Mouse (Mus musculus) lung, postnatal 14 days (tissue): Measurements from ENCODE around the gene Gm37240.
"Not testable (repeated sequence)": the region's sequence is repeated elsewhere in the genome, so short reads cannot be mapped to it uniquely, and the experiment has no call there.

Experiments used
- DNase-seq: peaks from one replicate; pipeline ENCODE4 v3.0.0; 2021

Gm37240 gene

DNA sequence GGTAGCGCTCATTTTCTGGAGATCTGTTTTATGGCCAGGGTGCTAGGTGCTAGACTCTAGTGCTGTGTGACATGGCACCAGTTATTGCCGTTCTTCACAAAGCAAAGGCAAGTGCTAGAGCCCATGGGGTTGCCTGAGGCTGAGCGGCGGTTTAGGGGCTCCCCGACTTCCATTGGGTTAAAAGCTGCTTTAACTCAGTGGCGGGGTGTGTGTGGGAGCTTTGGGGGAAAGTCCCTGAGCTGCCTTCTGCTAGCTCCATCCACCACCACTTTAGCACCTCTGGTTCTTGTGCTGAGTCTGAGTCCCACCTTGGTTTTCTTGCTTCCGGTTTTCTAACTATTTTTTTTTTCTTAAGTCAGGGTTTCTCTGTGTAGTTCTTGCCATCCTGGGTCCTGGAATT lies 1207.3 kb downstream of the Gm37240 start:
- no peak for DNase-seq

DNA sequence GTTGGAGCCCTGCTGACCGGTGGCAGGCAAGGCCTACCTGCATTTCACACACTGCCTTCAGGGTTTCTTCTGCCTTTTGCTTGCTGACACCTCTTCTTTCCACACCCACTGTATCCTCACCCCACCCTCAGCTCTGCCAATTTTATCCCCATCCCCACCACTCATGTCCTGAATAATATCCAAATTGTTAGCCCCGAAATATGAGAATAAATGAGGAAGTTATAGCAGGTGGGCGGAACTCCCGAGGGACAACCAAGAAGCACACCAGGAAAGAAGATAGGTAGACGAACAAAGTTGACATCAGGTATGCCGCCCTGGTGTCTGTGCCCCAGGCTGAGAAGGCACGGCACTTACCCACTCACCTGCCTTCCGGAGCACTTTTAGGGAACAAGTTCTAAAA lies 1207.8 kb downstream of the Gm37240 start:
- DNase-seq = no peak

DNA sequence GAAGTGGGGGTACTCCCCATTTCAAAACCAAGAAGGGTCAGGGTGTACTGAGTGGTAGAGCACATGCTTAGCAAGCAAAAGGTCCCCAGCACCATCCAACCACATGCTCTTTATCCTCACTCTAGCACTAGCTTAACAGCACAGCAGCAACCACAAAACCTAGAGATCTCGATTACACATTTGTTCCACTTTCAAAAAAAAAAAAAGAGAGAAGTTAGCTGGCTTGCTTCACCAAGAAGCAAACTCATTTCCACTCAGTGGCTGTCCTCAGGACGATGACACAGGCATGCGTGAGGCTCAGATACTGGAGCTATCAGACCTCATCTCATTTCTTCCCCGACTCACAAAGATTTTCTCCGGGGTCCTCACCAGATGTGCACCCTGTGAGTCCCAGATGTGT lies 1208.4 kb downstream of the Gm37240 start:
- no peak for DNase-seq

DNA sequence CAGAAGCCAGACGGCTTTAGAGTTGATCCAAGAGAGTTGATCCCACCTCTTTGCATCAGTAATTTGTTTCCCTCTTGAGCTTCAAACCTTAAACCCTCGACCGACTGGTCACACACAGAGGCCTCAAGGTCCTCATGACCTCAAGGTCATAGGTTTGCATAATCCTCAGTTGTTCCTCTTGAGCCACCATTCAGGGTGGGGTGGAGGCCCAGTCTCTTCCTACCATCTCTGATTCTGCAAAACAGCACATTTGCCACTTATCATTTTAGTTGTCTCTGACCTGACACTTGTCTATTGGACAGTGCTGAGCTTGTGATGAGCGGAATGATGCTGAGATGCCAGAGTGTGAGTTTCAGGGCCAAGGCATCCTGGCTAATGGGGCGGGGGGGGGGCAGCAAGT lies 1211.6 kb downstream of the Gm37240 start:
- DNase-seq = no peak

DNA sequence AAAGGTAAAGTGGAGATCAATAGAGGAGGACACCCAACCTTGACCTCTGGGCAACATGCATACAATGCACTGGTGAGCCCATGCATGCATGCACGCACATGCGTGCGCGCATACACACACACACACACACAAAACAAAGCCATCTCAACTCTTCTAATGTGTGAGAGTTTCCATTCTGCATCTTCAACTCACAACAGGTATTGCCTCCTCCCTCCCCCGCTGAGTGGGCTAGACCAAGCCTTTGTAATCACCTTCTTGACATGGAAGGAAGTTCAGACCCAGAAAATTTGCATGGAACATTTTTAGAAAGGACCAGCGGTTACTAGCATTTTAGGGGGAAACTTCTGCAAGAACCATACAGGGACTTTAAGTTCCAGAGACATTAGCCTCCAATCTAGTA lies 1213.8 kb downstream of the Gm37240 start:
- no peak for DNase-seq

DNA sequence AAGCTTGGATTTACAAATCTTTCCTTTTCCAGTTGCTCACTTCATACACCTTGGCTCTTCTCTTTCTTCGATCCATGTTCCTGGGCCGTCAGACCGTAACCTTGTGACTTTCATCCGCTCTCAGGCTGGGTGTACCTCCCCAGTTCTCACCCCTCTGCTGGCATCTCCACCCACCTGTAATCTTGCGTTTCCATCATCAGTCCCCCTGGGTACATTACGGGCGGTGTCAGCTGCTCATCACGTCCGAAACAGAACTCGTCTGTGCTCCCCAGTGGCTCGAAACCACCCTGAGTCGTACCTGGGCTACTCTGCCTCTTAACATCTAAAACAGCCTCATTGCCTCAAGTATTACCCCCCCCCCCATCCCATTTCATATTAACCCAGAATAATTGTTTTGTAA lies 1215.2 kb downstream of the Gm37240 start:
- DNase-seq = no peak

DNA sequence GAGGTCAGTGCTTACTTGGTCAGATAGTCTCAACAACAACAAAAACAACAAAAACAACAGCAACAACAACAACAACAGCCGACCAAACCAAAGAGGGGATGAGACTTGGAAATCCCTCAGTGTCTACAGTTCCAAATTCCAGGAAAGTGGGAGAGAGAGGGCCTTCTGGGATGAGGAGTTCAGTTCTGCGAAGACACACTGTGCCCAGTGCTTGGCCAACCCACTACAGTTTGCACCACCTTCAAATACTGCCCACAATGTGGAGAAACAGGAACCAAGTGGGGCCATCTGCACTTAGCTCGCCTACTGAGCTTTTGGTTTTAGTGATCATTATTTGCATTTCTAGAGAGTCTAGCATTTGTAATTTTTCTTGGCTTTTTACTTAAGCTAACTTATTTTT lies 1218.4 kb downstream of the Gm37240 start:
- no peak for DNase-seq

DNA sequence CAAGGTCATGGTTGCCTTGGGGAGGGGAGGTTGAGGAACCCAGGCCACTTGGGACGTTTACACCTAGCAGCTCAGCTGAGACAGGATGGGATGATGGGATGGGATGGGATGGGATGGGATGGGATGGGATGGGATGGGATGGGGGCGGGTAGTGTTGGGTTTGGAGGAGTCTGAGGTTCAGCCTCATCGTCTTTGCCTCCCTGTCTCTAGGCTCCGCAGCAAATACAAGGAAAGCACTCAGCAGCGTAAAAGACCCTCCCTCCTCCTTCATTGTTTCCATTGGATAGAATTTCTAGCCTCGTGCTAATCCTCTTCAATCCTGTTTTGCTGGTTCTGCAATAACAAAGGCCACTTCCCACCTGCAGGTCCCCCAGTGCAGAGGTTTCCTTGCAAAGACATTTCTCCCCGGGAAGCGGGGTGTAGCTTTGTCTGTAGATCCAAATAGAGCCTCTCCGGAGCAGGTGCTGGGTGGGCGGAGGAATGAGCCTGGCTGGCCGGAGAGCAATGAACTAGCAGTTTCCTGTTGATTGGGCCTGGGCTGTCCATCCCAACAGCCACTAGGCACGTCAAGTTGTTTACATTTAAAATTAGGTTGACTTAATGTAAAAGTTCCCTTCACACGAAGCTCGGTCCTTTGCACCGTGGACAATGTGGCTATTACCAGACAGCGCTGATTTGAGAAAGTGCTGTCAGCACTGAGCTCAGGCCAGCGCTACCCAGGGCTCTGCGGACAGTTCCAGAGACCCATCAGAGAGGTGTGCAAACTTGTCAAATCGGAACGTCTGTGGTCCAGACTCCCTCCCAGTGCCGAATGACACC lies 1221.9 kb downstream of the Gm37240 start:
- DNase-seq = no peak

DNA sequence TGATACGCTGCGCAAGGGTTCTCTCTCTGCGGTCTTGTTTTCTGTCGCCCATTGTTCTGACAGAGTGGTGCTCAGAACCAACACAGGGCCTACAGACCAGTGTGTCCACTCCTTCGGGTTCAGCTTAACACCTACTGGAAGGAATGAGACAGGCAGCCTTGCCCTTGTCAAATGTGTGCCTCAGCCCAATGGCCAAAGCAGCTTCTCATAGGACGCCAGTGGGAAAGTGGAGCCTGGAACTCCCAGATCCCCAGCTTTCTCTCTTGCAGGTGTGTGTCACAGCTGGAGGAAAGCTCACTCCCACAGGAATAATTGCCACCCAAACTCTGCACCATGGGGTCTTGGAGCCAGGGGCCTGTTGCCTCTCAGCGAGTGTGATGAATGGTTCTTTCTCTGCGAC lies 1222.6 kb downstream of the Gm37240 start:
- DNase-seq = no peak

DNA sequence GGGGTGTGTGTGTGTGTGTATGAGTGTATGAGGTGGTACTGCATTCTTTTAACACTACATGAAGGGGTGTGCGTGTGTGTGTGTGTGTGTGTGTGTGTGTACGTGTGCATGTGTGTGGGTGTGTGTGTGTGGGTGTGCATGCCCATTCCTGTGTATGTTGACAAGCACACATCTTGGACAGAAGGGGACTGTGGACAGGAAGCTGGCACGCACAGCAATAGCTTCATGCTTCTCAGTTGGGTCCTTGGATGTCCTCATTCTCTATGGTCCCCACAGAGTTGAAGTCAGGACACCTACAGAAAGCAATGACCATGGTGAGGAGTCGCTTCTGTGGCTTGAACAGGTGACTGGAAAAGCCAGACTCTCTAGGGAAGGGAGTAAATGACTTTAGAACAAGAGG lies 1223.5 kb downstream of the Gm37240 start:
- DNase-seq = no peak

DNA sequence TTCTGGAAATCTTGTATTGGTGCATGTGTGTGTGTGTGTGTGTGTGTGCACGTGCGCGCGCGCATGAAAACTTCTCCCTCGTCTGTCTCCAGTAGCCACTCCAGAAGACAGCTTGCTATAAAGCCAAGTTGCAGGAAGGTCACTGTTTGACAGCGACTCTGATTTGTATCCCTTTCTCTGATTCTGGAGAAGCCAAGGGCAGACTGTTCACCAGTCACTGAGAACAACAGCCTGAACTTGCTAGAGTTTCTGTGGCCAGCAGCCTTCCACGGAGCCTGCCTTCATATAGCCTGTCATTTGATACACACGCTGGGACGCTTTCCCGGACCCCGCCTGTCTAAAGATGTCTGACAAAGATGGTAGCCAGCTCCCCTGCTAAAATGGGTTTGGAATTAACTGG lies 1224.2 kb downstream of the Gm37240 start:
- DNase-seq = no peak

DNA sequence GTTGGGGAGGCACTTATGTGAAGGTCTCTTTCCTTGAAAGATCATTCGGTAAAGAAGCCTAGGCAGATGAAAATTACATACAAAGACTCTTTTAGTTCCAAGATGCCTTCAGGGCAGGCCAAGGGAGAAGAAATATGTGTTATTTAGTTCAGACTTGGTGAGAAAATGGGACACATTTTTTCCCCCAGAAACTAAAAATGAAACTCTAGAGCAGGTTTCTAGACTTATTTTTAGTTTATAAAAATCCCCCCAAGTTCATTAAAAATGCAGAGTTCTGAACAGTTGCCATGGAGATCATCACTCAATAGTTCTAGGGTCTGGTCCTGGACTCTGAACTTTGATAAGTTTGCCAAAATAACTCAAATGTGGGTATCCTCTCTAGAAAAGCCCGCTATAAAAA lies 1226.9 kb downstream of the Gm37240 start:
- no peak for DNase-seq

DNA sequence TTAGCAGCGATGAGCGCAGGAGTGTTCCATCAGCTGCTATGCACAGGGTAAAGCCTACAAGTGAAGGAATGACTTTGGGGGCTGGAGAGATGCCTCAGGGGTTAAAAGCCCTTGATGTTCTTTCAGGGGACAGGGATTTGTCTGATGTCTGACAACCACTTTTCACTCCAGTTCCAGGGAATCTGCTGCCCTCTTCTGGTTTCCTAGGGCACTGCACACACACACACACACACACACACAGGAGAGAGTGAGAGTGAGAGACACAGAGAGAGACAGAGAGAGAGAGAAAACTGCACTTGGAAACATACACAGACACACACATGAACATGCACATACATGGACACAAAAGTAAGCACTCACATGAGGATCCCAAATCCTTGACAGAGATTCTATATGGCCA lies 1228.4 kb downstream of the Gm37240 start:
- DNase-seq = no peak

DNA sequence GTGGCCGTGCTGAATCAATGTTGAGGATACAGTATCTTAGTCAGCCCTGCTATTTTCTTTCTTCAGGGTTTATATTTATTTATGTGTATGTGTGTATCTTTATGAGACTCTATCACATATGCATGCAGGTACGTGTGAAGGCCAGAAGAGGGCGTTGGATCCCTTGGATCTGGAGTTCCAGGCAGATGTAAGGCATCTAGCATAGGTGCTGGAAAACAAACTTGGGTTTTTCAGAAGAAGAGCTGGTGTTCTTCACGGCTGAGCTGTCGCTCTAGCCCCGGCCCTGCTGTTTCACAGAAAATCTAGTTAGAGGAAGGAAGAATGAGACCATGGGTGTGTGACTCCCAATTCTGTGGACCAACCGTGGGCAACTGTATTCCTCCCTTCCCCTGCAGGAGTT lies 1229.3 kb downstream of the Gm37240 start:
- no peak for DNase-seq

DNA sequence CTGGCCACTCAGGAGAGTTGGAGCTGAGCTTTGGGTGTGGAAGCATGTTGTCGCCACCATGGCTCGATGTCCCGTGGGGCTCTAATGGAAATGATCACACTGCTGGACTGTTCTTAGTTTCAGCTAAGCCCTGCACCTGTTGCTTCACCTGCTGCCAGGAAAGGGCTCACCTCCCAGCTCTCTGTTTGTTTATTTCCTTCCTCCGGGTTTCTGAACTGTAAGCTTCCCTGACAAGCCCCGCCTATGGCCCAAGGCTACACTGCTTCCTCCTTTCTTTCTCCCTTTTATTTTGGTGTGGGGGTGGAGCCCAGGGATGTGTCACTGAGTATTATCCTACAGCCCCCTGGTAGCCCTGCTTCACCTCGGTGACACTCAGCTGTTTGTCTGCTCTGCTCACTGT lies 1230.1 kb downstream of the Gm37240 start:
- no peak for DNase-seq

DNA sequence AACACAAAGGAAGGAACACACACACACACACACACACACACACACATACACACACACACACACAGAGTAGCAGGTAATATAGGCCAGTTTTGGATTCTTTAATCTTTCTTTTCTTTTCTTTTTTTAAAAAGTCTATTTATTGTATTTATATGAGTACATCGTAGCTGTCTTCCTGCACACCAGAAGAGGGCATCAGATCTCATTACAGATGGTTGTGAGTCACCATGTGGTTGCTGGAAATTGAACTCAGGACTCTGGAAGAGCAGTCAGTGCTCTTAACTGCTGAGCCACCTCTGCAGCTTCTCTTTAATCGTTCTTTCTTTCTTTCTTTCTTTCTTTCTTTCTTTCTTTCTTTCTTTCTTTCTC lies 1231.5 kb downstream of the Gm37240 start:
- DNase-seq = not testable (repeated sequence)

DNA sequence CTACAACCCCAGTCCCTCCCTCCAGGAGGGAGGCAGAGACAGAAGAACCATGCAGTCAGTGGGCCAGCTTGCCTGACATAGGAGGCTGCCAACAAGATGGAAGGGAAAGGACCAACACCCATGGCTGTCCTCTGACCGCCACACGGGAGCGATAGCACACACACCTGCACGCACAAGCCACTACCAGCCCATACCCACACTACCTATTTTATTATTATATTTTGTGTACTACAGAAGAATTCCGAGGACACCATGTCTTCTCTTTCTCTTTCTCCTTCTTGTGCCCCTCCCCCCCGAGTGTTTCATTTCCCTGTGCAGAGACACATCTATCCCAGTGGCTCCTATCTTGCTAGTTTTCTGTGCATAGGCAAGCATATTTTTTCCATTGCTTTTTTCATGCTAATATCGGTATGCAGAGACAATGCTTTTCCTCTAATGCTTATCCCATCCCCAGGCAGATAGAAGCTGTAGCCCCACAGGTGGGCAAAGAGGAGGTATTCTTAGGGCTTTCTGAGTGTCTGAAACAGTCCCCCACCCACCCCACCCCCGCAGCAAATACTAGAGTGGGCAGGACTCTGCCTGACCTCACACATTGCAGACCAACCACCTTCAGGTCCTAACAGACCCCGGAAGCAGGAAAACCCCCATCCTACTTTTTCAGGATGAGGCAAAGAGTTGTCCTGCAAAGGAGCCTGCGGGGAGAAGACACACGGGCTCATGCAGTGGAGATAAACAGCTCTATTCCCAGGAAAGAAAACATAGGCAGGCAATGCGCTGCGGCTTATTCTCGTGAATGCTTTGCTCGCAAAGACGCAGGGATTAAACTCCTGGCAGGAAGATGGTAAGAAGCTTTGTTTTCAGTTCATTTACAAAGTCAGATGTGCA lies 1232.2 kb downstream of the Gm37240 start:
- DNase-seq = no peak

DNA sequence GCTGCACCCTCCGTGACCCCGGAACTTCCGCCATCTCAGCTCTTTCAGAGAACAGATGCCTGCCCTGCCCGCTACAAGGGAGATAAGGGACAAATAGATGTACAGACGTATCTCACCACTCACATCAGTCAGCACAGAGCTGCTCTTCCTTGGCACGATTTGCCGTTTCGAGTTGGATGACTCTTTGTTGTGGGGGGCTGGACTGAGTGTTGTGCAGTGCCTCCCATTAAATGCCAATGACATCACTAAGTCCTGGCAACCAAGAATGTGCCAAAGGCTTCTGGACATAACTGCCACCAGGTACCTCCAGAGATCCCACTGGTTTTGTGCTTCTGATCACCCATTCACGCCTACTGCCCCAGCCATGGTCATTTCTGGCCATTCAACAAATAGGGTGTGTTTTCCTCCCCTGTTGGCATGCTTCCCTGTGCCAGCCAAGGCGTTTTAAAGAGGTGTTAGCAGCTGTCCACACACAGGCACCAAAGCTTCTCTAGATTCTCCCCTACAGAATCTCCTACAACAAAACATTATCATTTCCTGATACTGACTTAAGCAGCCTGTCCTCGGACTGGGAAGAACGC lies 1233.0 kb downstream of the Gm37240 start:
- DNase-seq = no peak

DNA sequence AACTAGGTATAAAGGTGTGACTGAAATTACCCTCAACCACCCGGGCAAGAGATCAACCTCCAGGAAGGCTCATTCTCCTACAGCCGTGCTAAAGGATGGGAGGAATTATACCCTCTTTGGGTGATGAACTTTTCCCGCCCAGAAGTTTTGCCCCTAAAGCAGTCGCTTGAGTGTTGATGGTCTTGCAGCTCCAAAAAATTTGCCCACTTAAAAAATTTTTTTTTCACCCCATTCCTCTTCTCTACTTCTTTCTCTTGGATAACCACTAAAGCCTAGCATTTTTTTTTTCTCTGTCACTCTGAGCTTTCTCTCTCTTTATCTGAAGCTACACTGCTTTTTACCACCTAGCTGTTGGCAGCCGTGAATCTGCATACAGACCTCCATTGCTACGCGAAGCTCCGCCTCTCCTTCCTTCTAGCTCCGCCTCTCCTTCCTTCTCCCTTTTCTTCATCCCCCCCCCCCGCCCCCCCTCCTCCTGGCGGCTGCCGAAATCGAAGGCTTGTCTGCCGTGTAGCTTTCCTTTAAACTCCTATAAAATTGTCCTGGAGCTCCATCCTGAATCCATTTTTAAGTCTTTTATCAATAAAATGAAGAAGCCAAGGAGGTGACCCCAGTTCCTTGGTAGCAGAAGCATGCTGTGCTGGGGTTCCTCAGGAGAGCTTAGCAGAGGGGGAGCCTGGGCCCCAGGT lies 1233.6 kb downstream of the Gm37240 start:
- no peak for DNase-seq

DNA sequence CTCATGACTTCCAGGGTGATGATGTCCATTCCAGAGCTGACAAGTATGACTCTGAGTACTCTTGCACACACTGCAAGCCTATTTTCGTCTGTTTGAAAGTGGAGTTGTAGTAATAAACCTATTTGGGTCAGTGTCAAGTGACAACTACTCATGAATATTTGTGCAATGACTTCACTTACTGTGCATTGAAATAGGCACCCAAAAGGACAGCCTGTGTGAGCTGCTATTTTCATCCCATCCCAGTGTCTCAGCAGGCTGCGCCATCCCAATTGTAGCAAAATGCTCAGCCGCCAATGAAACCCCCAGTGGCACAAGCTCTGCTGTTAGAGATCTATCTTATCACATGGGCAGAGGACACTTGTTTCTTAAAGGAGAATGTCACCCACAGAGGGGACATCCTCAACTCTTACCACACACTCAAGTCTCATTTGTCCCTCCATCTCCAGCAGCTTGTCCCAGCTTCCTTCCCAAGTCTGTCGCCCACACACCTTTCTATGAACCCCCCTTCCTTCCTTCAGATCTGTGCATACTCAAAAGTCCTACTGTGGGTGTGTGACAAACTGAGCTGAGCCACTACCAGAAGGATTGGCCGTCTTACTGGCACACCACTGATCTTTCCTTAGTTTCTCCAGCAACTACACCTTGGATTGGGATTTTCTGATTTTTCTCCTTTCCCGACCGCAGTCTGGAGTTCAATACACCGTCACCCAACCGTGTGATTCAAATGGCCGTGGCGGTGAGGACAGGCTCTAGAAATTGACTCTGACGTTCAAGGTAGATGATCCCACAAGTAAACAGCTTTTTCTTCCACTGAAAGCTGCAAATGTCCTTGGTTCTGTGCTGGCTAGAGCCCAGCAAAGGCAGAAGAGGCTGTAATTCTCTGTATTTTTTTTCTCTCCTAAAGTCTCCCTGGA lies 1234.4 kb downstream of the Gm37240 start:
- DNase-seq = no peak

DNA sequence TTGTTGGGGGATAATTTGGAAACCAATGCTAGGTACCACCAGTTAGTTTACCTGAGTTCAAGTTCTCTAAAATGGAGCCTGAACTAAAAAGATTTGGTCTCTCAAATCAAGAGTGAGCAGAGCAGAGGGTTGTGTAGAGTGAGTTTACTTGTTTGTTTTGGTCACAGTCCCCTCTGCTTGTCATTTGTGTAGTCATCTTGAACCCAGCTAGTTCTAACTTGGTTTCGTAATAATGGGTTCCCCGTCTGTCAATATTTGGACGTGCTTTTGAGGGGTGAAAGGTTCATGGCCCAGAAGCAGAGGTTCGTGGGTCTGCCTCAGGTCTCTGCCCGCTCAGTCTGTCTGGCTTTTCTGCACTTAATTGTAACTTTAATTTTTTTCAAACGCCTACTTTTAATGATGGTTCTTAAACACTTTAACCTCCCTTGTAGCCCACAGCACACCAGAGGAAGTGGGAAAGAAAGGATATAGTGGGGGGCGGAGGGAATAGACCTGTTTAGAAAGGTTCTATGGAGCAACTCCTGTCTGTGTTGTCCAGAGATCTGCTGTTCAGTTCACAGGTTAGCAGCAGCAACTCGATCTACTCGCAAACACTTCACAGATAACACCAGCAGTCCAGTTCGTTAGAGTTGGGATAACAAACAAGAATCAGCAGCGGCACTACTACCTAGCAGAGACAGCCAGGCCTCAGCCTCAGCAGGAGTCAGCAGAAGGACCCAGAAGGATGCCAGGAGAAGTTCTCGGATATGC lies 1237.6 kb downstream of the Gm37240 start:
- DNase-seq = no peak
